Mouse (Mus musculus) heart, postnatal 36 days (tissue): ENCODE results near the gene Gm42957. TPM values are rescaled to one million over a fixed set of nuclear protein-coding genes. Genes with fewer than 3 reads are reported as not detected.
"Not testable (repeated sequence)": the region's sequence is repeated elsewhere in the genome, so short reads cannot be mapped to it uniquely, and the experiment has no call there.

Experiments used
- DNase-seq, 2 experiments: peaks; one replicate each; pipeline ENCODE4 v3.0.0; 2021 to 2022
- intact Hi-C: fragments of 180-260 bp; cut with DNase I; formaldehyde crosslinking; loops from one replicate; pipeline ENCODE4 v1.15.1; 2025
- total RNA-seq, 2 experiments: library from RNA; stranded (reverse); gene quantifications; 2 replicates each; pipeline ENCODE4 v1.2.3; 2021

Gm42957 gene
- not detected for total RNA-seq

DNA sequence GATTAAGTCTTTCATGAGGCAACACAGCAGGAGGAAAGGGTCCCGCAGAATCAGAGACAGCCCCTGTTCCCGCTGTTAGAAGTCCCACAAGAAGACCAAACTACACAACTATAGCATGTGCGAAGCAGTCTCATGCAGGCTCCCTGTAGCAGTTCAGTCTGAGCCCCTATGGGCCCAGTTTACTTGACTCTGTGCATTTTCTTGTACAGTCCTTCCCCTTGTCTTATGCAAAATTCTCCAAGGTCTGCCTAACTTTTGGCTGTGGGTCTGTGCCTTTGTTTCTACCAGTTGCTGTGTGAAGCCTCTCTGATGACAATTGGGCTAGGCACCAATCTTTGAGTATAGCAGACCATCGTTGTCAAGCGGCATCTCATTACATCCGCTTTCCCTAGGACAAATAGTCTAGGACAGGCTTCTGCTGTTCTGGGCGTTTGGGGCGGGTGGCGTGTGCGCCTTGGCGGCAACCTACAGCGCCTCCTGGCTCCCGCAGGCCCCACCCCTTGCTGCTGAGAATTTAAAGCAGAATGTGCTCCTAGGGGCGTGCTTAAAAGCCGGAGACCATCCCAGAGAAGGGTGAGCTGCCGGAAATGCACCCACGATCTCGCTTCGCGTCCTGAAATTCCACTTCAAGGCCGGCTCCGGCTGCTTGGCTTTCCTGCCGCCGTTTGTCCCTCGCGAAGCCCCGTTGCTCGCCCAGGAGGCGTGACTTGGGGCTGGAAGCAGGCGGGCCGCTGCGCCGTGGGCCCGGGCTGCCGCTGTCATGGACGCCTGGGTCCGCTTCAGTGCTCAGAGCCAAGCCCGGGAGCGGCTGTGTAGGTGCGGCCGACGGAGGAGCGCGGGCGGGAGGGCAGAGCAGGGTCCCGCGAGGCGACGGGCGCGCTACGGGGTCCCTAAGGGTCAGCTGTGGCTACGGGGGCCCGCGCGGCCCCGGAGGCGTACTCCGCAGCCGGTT lies at the start of gene Gm42957, which contains the start of gene Pex11b:
Gm42957 (plus strand) TSS at position 547 of the 952 bp plus-strand sequence.
Pex11b (plus strand) TSS at position 449 of the 952 bp plus-strand sequence.
- DNase-seq = peak; percentile 92
- intact Hi-C loops = loop anchor here (2.0 kb wide), 1 partner anchor 34 kb away; the partner anchor contains the start of gene Lix1l

DNA sequence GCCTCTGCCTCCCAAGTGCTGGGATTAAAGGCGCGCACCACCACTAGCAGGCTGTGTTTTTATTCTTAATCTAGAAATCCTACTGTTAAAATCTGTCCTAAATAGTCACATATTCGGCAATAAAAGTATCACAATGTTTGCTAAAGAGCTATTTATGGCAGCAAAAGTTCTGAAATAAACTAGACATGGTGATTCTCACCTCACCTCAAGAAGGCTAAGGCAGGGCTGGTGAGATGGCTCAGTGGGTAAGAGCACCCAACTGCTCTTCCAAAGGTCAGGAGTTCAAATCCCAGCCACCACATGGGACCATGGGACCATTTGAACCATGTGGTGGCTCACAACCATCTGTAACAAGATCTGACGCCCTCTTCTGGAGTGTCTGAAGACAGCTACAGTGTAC lies 44.6 kb upstream of the Gm42957 start:
- no peak for DNase-seq
- intact Hi-C loops = no loop called here

DNA sequence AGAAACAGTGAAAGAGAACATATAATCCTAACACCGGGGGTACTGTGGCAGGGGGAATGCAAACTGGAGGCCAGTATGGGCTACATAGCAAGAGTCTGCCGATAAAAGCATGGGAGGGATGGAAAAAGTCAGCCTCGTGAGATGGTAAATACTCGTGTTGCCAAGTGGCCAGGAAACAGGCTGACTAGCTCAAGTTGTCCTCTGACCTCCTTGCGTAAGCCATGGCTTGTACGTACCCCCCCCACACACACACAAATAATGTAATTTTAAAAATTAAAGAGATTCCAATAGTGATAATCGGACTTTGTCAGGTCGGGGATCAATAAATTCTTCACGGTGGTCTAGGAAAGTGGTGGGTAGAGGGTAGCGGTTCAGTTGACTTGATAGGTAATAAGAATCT lies 41.9 kb upstream of the Gm42957 start:
- peak in 1 of 2 experiments; percentile 49 for DNase-seq
- intact Hi-C loops = no loop called here

DNA sequence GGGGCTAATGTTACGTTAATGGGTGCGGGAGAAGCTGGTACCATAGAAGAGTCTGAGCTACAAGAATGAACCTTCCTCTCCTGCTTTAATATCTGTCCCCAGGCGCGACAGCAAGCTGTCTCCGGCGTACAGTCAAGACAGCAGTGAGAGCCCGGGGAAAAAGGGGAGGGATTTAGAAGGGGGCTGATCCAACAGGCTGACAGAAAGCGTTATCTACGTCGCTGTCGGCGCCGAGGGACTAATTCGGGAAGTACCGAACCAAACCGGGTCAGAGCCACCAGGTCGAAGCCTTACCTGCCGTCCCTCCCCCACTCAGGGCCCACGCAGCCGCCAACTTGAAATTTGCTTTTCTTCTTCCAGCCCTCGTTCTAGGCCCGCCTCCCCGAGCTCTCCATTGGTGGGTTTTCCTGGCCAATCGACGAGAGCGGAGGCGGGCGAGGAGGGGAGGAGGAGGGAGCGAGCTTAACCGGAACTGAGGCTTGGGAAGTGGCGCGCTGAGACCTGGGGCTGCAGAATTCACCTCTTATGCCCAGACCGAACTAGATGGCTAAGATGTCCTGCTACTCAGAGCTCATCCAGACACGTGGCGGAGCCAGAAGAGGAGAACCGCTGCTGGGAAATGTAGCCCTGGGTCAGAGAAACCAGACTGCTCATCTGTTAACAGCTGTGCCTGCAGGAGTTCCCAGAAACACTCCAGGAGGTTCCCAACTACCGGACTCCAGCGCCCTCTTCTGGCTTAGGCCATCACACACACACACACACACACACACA lies 41.3 kb upstream of the Gm42957 start, which contains the start of gene Polr3gl:
Polr3gl (minus strand) TSS at position 392 of the 771 bp plus-strand sequence.
- DNase-seq = peak; percentile 93 to 96
- intact Hi-C loops = no loop called here

DNA sequence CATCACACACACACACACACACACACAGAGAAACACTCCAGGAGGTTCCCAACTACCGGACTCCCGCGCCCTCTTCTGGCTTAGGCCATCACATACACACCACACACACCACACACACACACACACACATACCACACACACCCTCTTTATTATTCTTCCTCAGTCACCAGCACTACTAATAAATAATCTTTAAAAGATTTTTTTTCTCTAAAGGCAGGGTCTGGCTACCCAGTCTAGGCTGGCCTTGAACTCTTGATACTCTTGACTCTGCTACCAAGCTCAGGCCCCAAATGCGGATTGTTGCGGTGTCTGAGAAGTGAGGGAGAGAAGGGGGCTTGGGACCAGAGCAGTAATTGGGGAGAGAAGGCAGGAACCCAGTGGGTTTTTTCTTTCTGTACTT lies 40.4 kb upstream of the Gm42957 start:
- DNase-seq = no peak
- intact Hi-C loops = no loop called here

DNA sequence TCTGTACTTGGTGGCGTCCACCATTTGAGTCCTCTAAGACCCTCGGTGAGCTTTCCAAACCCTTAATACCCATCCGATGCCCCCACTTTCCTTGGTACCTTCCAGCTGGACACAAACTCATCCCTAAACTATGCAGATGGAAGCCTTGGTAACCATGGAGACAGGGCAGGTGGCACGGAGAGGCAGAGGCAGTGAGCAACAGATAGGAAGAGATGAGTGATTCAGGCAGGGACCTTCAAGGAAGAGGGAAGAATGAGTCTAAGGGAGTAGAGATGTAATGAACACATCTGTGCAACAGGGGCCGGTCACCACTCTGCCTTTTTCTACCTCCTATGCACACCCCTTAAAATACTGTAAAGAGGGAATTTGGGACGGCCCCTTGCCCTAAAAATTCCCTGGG lies 39.6 kb upstream of the Gm42957 start:
- DNase-seq = no peak
- intact Hi-C loops = no loop called here

DNA sequence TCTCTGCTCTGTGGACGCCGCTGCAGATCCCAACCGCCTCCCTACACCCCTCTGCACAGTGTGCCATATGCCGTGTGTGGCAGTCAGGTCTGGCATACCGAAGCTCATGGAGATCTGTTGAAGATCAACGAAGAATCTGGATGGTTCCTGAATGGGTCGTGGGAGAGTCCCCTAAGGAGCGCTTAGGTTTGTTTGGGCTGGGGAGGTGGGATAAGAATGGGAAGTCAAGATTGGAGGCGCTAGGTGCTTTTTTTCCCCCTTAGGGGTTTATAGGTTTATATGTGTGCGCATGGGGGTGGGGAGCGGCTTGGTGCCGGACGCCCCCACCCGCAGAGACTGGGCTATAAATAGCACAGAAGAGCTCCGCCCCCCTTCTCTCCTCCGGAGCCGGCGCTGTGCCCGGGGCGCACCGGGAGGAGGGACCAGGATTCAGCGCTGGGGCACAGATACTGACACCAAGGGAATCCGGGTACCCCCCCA lies 39.0 kb upstream of the Gm42957 start, which contains the start of gene Ankrd34a:
Ankrd34a (plus strand) TSS at position 409 of the 480 bp plus-strand sequence.
- intact Hi-C loops = no loop called here
- DNase-seq = peak; percentile 57 to 66

DNA sequence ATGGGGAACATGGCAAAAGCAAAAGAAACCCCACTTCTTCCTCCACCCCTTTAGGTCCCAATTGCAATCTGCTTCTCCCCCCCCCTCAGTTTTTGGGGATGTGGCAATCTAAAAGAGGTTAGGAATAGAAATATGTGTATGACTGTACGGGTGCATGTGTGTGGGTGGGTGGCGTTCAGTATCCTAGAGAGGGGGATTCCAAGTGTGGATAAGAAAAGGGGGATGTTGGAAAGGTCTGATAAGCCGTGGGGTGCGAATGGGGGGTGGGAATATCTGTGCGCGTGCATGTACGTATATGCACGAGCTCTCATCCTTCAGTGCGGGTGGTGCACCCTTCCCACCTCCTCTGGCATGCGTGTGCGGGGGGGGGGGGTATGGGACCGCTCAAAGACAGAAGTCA lies 38.4 kb upstream of the Gm42957 start:
- DNase-seq = no peak
- intact Hi-C loops = no loop called here

DNA sequence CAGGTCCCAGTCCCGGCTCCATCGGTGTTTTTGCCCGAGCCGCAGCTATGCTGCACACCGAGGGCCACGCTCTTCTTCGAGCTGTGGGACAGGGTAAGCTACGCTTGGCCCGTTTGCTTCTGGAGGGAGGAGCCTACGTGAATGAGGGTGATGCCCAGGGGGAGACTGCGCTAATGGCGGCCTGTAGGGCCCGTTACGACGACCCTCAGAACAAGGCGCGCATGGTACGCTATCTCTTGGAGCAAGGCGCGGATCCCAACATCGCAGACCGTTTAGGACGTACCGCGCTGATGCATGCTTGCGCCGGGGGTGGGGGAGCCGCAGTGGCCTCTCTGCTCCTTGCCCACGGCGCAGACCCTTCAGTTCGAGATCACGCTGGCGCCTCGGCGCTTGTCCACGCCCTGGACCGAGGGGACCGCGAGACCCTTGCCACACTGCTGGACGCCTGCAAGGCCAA lies 37.8 kb upstream of the Gm42957 start:
- DNase-seq = peak; percentile 28 to 45
- intact Hi-C loops = no loop called here

DNA sequence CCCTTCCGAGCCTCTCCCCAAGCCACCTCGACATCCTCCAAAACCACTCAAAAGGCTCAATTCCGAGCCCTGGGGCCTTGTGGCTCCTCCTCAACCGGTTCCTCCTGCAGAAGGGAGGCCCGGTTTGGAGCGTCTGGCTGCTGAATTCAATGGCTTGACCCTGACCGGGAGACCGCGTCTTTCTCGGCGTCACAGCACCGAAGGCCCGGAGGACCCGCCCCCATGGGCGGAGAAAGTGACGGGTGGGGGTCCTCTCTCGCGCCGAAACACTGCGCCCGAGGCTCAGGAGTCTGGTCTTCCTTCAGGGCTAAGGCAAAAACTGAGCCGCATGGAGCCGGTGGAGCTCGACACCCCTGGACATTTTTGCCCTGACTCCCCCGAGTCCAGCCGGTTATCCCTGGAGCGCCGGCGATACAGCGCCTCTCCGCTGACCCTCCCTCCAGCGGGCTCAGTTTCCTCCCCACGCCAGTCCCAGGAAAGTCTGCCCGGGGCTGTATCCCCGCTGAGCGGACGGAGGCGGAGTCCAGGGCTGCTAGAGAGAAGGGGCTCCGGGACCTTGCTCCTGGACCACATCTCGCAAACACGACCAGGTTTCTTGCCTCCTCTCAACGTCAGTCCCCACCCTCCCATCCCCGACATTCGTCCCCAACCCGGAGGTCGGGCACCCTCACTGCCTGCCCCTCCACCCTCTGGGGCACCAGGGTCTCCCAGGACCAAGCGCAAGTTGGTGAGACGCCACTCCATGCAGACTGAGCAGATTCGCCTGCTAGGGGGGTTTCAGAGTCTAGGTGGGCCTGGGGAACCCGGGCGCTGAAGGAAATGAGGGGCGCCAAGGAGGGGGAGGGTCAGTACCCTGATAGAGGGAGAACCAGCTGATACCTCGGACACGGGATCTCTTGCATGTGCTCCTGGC lies 36.9 kb upstream of the Gm42957 start:
- DNase-seq = peak; percentile 80 to 82
- intact Hi-C loops = no loop called here

DNA sequence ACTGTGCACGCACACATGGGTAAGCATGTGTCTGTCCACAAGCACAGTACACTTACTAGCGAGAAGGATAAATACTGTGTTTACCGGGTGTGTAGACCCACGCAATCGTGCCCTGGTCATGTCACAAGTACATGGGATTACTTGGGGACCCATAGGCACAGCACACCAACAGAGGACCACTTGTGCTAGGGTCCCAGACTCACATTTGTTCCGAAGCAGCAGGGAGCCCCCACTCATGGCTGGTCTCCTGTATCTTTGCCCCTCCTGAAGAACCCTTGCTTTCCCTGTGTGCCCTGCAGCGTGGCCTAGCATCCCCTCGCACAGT lies 36.2 kb upstream of the Gm42957 start:
- intact Hi-C loops = no loop called here
- no peak for DNase-seq

DNA sequence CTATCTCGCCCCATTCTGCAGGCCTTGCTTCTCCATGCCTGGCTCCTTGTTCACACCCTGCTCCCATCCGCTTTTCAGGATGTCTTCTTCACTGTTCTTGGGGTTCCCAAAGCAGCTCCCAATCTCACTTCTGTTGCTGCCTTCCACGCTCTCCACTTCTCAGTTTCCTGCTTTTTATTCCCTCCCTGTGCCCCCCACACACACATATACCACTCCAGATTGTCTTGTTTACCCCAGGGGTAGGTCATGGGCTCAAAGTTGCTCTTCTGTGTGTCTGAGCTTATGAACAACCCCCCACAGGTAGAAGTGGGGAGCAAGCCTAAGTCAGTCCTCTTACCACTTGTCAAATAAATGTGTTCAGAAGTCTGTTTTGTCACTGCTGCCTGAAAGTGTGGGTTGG lies 35.9 kb upstream of the Gm42957 start:
- intact Hi-C loops = no loop called here

DNA sequence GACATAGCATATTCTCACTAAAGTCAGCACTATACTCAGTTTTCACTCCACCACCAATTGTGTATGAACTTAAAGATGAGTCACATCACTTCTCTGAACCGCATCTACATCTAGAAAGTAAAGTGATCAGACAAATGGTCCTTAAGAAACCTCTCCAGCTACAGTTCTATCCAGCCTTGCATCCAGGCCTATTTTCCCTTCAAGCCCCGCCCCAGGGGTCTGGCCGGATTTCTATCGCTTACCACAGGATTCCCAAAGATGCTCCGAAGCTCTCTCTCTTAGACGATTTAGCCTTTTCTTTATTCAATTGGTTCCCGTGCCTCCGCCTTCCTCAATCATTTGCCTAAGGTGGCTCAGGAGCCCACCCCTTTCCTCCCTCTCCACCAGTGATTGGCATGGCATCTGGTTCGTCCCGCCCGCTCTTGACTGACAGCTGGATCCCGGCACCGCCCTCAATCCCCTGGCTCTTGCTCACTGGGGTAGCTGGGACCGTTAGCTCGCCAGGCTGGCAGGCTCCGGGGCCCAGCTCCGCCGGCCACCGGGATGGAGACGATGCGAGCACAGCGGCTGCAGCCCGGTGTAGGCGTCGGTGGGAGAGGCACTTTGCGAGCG lies 34.5 kb upstream of the Gm42957 start, which contains the start of gene Lix1l:
Lix1l (plus strand) TSS at position 511 of the 612 bp plus-strand sequence.
- peak; percentile 90 to 94 for DNase-seq
- intact Hi-C loops = loop anchor here (2.0 kb wide), 1 partner anchor 34 kb away; the partner anchor contains the start of genes Gm42957 and Pex11b

More for the DNA sequence above, 35.9 kb upstream of the Gm42957 start:
- no peak for DNase-seq

DNA sequence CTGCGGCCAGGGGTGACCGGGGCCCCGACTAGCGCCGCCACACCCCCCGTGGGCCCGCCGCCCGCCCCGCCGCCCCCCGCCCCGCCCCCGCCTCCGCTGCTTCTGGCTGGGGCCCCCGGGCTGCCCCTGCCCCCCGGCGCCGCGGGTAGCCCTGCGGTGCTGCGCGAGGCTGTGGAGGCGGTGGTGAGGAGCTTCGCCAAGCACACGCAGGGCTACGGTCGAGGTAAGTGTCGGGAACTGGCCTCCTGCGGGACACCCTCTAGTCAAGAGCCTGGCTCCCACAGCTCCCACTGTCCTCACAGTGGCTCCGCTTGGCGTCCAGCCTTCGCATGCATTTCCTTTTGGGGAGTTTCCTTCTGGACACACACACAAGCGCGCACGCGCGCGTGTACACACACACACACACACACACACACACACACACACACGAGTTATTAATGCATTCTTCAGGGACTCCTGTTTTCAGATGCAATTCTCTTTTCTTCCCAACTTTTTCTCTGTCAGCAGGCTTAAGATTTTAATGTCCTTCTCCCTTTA lies 34.0 kb upstream of the Gm42957 start:
- intact Hi-C loops = loop anchor here (2.0 kb wide), 1 partner anchor 33 kb away; the partner anchor contains the start of genes Gm42957 and Pex11b

DNA sequence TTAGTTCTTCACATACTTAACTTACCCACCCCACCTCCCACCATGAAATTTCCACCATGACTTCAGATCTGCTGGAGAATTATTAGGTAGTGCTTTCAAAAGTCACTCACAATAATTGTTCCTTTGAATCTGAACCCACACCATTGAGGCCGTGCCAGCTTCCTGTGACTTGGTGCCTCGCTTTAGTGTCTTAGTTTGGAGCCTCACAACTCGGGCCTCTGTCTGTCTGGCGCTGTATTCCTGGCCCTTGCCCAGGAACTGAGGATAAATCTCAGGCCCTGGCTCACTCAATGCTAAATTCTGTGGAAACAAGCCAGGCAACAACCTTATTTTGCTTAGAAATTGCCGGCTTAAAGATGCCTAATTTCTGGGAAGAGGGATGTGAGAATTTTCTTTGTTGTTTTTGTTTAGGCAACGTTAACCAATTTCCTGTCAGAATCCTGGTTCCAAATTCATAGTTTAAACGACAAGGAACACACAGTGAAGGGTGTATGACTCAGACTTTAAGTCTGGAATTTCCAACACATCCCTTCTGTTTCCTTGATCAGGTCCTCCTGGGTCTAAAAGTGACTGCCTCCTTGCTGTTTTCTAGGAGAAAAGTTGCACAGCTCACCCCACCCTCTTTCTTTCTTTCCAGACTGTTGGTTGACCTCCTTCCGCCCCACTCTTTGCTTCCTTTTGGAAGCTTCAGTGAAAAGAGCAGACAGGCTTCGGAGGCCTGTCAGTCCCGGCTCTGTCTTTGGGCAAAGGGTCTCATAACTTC lies 33.2 kb upstream of the Gm42957 start:
- peak; percentile 43 to 49 for DNase-seq
- intact Hi-C loops = loop anchor here (2.0 kb wide), 1 partner anchor 33 kb away; the partner anchor contains the start of genes Gm42957 and Pex11b

More for the DNA sequence above, 34.0 kb upstream of the Gm42957 start:
- peak; percentile 79 to 86 for DNase-seq

DNA sequence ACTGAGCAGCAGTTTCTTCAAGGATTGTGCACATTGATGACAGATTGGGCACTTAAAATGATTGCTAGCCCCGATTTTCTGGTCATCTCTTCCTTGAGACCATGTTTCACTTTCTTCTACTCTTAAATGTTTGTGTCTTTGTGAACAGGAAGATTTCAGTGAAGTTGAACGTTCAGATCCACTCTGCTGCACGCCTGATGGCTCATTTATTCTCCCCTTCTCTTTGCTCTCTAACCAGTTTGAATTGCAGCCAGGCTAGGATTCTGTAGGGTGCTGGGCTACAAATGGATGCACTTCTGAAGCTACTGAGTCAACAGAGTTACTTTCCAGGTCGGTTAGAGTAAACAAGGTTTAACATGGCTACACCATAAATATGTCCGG lies 32.6 kb upstream of the Gm42957 start:
- DNase-seq = no peak
- intact Hi-C loops = no loop called here

DNA sequence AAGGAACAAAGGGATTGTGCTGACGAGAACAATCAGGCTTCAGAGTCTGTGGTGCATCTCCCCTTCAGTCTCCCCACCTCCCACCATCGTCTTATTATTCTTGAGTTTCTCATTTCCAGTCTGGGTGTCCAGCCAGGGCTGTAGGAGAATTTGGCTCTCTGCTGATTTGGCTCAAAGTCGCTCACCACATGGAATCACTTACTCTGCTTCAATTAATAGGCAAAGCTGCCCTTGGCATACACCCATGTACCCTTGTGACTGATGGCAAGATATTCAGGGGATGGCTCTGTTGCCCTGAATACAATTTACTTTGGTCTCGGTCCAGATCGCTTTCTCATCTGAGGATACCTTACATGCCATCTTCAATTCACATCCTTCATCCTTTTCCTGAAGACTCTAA lies 32.0 kb upstream of the Gm42957 start:
- no peak for DNase-seq
- intact Hi-C loops = no loop called here

DNA sequence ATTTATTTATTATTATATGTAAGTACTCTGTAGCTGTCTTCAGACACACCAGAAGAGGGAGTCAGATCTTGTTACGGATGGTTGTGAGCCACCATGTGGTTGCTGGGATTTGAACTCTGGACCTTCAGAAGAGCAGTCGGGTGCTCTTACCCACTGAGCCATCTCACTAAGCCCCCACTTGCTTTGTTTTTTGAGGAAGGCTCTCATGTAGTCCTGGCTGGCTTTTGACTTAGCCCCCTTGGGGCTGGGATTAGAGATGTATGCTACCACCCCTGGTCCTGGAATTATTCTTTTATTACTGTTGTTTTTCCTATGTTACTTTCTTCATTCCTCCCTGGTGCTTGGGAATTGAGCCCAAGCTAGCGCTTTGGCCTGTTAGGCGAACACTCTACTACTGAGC lies 29.3 kb upstream of the Gm42957 start:
- DNase-seq, intact Hi-C loops: not testable (repeated sequence)
